Mouse (Mus musculus) layer of hippocampus, adult 2 months (tissue): ENCODE measurements around the gene Kmt2c. TPM values are rescaled to one million over a fixed set of nuclear protein-coding genes. Genes with fewer than 3 reads are reported as not detected.
"Not testable (repeated sequence)": the region's sequence is repeated elsewhere in the genome, so short reads cannot be mapped to it uniquely, and the experiment has no call there.

Experiments
- DNase-seq, 2 experiments: peaks; one replicate each; pipeline ENCODE4 v3.0.0; 2022; ENCODE audit warnings: low spot score in 2 of 2
- H3K27ac ChIP-seq: fragments of 200-600 bp; 2 replicates; pipeline ENCODE4 v1.8.1; 2022
- H3K4me3 ChIP-seq: fragments of 200-600 bp; 2 replicates; pipeline ENCODE4 v1.8.1; 2022; ENCODE audit warnings: mild to moderate bottlenecking
- CTCF ChIP-seq: fragments of 200-600 bp; conservative IDR thresholded peaks from 2 replicates; pipeline ENCODE4 v1.8.1; 2022; ENCODE audit warnings: antibody characterized with exemption, mild to moderate bottlenecking, moderate library complexity
- total RNA-seq, 2 experiments: library from RNA; stranded (reverse); gene quantifications; 2 replicates each; pipeline ENCODE4 v1.2.3; 2021

Gene Kmt2c
- total RNA-seq, 2 experiments from 2014 or later: 79.3 to 89.9 TPM

GRCm38 (mm10) chr5:25499423-25500398, 1.1 kb upstream of the Kmt2c start:
- peak overlapping the region; percentile 95 for H3K4me3 ChIP-seq
- peak overlapping the region; percentile 97 for H3K27ac ChIP-seq
- peak; percentile 94 to 98 for DNase-seq
- TF ChIP-seq CTCF: 0 out of 2 replicates have a peak, but pooled peaks have one; percentile 6

DNA sequence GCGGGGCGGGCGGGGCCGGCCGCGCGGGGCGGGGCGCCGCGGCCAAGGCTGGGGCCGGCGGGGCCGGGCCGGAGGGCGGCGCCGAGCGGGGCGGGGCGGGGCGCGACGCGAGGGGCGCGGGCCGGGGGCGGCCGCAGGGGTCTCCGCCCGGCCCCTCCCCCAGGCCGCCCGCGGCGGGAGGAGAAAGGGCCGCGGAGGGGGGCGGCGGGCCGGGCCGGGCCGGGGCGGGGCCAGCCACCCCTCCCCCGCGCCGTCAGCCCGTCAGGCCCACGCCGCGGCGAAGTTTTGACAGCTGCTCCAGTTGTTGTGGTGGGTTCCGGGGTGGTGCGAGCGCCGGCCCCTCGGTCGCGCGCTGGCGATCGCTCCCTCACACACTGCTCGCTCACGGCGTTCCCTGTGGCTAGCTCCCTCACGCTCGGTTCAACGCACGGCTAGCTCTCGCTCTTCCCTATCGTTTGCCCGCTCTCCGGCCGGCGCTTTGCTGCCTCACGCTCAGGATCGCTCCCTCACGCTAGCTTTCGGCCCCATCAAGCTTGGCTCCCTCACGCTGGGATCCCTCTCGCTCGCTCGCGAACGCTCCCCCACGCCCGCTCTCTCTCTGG, 339 bp upstream of the Kmt2c start:
- H3K4me3 ChIP-seq: peak overlapping the region; percentile 98
- H3K27ac ChIP-seq: peak overlapping the region; percentile 97
- peak; percentile 56 to 68 for DNase-seq
- TF ChIP-seq CTCF: no peak

- Histone ChIP-seq H3K4me3 (peak overlapping the region; percentile 98), H3K27ac (peak overlapping the region; percentile 99)
- DNase-seq: peak; percentile 17 to 36
- TF ChIP-seq CTCF: no peak
Observed at GRCm38 (mm10) chr5:25497720-25498345, 750 bp downstream of the Kmt2c start.

DNA sequence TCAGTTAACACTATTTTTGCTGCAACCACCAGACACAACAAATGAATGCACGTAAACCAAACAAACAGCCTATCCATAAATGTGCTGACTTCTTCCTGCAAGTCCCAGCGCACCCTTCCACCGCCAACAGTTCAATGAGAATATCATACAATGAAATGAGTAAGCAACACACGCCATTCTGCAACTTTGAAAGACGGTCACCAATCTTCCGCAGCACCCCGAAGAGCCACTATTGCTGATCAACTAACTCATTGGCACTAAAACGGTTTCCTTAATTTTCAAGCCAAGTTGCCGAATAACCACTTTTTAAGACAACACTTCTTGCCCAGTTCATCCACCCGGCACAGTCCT, 1.2 kb downstream of the Kmt2c start:
- peak overlapping the region; percentile 99 for H3K27ac ChIP-seq
- no peak for TF ChIP-seq CTCF
- H3K4me3 ChIP-seq: peak overlapping the region; percentile 98
- DNase-seq: no peak

DNA sequence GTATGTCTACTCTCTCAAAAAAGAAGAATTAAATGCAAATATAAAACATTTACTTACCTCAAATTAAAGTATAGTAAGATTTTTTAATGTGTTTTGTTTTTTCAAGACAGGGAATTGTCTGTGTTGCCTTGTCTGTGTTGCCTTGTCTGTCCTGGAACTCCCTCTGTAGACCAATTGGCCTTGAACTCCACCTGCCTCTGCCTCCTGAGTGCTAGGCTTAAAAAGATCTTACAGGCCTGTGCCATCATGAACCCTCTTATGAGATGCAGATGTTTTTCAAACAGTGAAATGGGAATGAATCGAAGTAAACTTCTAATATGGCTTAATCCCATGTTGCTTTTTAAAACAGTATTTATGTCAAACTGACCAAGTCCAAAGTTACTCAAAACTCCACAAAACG, 1.9 kb downstream of the Kmt2c start:
- no peak for TF ChIP-seq CTCF
- DNase-seq: no peak

GRCm38 (mm10) chr5:25478863-25479262, 19.7 kb downstream of the Kmt2c start:
- Histone ChIP-seq H3K27ac (no peak overlapping the region), H3K4me3 (no peak overlapping the region)
- no peak for DNase-seq

More for the DNA sequence above, 1.9 kb downstream of the Kmt2c start:
- Histone ChIP-seq H3K4me3 (peak overlapping the region; percentile 98), H3K27ac (no peak overlapping the region)

DNA sequence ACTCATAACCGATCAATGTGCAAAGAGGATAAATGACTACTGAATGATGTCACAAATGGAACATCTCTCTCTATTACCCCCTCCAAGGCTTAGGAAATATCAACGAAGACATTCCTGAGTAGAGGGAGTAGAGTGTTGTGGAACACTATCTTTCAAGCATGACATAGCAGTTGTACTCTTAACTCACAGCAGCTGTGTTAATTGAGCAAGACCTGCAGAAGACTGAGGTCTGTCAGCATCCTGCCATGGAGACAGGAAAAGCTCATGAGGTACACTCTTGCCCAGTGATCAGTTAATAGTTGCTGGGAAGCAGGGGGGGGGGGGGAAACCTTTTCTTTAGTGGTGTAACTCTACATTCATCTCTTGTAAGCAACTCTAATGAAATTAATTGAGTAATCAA, 22.8 kb downstream of the Kmt2c start:
- DNase-seq: no peak
- Histone ChIP-seq H3K27ac (no peak overlapping the region), H3K4me3 (no peak overlapping the region)
- no peak for TF ChIP-seq CTCF

More at GRCm38 (mm10) chr5:25478863-25479262, 19.7 kb downstream of the Kmt2c start:
- no peak for TF ChIP-seq CTCF

GRCm38 (mm10) chr5:25472070-25472469, 26.5 kb downstream of the Kmt2c start:
- no peak for TF ChIP-seq CTCF
- no peak for DNase-seq

DNA sequence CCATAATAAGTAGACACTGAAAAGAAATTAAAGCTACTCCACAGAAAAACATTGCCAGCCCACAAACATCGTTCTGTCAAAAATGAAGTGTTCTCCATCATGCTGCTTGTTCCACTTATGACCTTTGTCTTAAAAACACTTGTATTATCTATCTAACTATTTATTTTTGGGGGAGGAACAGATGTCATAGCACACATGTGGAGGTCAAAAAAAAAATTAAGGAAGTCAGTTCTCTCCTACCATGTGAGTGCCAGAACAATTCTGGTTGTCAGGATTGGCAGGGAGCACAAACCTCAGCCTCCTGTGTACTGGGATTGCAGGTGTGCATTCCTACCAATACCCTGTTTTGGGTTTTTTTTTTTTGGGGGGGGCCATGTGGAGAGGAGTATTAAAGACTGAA, 36.6 kb downstream of the Kmt2c start:
- H3K4me3 ChIP-seq: no peak overlapping the region
- no peak for TF ChIP-seq CTCF
- DNase-seq: no peak
- no peak overlapping the region for H3K27ac ChIP-seq

More at GRCm38 (mm10) chr5:25472070-25472469, 26.5 kb downstream of the Kmt2c start:
- no peak overlapping the region for H3K27ac ChIP-seq
- H3K4me3 ChIP-seq: peak overlapping the region; percentile 38

GRCm38 (mm10) chr5:25455432-25455831, 43.2 kb downstream of the Kmt2c start:
- H3K27ac ChIP-seq, H3K4me3 ChIP-seq, DNase-seq: not testable (repeated sequence)

- no peak for DNase-seq
- TF ChIP-seq CTCF: no peak
- Histone ChIP-seq H3K4me3 (no peak overlapping the region), H3K27ac (no peak overlapping the region)
Observed at GRCm38 (mm10) chr5:25452691-25453090, 45.9 kb downstream of the Kmt2c start.

DNA sequence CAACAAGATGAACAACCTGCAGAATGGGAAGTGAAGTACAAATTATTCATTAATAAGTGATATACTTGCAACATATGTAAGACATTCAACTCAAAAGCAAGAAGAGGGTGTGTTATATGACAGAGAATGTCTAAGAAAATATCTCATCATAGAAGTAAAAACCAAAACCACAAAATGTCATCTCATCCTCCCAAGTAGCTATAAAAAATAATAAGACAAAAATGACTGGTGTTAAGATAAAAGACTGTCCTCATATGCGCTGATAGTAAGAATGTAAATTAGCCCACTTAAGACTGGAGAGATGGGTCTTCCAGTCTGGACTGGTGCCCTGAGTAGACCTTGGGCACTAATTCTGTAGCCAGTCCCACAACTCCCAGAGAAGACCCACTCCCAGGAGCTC, 61.1 kb downstream of the Kmt2c start:
- no peak overlapping the region for H3K27ac ChIP-seq
- TF ChIP-seq CTCF: no peak
- no peak for DNase-seq
- H3K4me3 ChIP-seq: no peak overlapping the region

- peak; percentile 68 for TF ChIP-seq CTCF
- peak; percentile 21 to 58 for DNase-seq
- Histone ChIP-seq H3K27ac (no peak overlapping the region), H3K4me3 (no peak overlapping the region)
Observed at GRCm38 (mm10) chr5:25436081-25436480, 62.5 kb downstream of the Kmt2c start.
